Mouse (Mus musculus) heart, postnatal 14 days (tissue): Measurements from ENCODE around the gene Foxred1. TPM values are rescaled to one million over a fixed set of nuclear protein-coding genes. Genes with fewer than 3 reads are reported as not detected.

ENCODE experiments used
- DNase-seq, 2 experiments: peaks; one replicate each; pipeline ENCODE4 v3.0.0; 2021 to 2022
- intact Hi-C: fragments of 180-260 bp; cut with DNase I; formaldehyde crosslinking; loops from one replicate; pipeline ENCODE4 v1.15.1; 2025
- total RNA-seq, 2 experiments: library from RNA; stranded (reverse); gene quantifications; 2 replicates each; pipeline ENCODE4 v1.2.3; 2021

Foxred1 gene
- total RNA-seq, 2 experiments from 2014 or later = 94.8 to 97.1 TPM

DNA sequence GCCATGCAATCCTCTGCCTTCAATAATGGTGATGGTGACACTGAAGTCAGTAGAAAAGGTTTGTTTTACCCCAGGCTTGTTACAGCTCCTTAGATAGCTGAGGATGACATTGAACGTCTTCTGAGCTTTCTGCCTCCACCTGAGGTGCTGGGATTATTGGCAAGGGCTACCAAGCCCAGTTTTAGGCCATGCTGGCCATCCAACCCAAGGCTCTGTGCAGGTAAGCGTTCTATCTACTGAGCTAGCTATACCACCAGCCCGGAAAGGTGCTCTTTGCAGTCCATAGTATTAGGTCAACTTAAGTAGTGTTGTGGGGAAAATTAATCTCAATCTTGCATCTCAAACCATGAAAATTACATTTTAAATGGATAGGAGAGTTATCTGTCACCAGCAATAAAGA lies 13.2 kb downstream of the Foxred1 start:
- intact Hi-C loops = no loop called here

DNA sequence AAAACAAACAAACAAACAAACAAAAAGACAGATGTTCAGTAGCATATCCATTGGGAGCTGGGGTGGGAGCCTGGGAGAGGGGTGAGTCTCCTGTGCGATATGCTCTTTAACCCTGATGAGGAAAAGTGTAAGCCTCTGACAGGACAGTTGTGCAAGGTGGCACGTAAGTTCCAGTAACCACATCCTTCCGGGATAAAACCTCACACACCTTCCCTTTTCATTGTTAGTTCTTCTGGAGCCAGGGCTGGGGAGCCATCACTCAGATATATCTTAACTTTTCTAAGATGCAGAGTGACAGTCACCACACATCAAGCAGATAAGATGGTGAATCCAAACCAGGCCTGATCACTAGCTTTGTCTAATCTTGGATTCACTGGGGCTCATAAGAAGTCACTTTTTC lies 16.8 kb downstream of the Foxred1 start:
- DNase-seq = no peak
- intact Hi-C loops = no loop called here

More for the DNA sequence above, 13.2 kb downstream of the Foxred1 start:
- DNase-seq = no peak

DNA sequence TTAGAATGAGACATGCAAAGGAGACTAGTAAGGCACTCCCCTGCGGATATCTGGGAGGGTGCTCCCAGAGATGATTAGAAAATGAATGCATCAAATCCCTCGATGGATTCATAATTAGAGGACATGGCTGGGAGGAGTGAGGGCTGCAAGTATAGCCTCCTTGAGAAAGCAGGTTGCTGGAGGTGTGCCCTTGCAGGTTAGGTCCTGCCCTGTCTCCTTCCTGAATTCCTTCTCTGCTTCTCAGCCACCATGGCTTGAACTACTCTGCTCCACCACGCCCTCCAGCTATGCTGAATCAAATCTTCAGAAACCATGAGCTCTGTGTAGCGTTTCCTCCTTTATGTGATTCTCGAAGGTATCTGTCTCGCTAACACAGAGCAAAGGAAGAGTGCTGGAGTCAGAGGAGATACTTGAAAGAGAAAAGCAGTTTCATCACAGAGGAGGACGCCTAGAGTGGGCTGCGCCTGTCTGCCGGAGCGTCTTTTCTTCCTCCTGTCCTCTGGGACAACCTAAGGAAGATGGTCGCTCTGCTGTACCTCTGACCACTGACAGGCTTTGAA lies 17.8 kb downstream of the Foxred1 start:
- intact Hi-C loops = no loop called here
- DNase-seq = no peak

DNA sequence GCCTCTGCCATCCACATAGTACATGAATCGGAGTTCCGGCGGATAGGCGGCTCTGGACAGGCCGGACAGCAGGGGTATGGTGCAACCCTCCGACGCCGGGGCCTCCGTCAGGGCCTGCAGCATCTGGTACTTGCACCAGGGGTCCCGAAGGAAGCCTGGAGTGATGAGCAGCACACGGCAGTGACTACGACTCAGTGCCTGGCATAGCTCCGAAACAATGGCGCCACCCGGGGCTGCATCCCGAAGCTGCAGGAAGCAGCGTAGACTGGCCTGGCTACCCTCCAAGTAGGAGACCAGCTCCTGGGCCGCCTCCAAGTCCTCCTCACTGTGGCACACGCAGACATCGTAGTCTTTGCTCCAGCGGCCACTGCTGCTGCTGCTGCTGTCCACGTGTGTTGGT lies 22.2 kb downstream of the Foxred1 start:
- intact Hi-C loops = no loop called here
- DNase-seq = peak; percentile 18 to 59

DNA sequence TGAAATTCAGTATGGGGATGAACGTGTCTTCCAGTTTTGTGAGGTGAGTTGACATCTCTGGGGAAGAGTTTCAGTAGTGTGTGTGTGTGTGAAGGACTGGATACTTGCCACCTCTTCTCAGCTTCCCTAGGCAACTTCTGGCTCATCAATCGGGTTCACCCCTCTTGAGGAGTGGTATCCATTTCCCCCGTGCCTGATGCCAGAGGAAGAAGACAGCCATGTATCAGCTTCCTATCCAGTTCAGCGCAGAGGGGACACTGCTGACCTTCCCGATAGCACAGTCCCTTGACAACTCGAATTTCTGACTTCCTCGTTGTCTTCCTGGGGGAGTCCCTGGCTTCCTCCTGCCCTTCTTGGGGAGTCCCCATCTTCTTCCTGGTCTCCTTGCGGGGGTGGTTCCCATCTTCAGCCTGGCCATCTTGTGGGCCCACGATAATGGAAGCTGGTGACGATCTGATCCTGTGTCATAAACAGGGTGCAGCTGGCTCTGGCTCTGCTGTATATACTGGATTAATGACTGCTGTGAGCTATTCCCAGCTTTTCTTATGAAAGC lies 23.4 kb downstream of the Foxred1 start:
- intact Hi-C loops = no loop called here
- no peak for DNase-seq

DNA sequence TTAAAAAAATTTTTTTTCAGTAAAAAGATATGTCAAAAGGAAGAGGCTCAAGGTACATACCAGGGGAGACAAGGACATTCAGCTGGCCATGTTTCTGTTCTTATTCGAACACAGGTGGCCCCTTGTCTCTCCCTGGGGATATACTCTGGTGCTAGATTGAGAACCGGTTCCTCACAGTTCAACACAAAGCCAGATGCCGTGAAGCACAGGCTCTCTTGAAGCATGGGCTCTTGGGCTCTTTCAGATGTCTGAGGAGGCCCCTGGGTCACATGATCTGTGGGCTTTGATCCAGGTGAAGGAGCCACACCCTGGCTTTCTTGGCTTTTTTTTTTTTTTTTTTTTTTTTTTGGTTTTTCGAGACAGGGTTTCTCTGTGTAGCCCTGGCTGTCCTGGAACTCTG lies 24.4 kb downstream of the Foxred1 start:
- no peak for DNase-seq
- intact Hi-C loops = no loop called here

DNA sequence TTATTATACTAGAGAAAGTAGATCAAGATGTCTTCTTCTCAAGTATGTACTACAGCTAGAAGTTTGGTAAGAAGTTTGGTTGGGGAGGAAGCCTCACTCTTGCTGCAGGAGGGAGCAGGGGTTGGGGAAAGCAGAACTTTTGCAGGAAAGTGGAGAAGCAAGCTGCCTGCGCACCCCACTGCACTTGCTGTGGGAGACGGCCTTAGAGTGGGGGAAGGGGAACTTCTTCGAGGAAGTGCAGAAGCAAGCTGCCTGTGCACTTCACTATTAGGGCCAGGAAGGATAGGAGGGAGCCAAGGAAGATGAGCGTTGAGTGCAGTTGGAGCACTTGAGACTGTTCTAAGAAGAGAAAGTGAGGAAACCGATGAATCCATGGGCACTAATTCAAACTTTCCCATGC lies 27.5 kb downstream of the Foxred1 start:
- intact Hi-C loops = no loop called here
- no peak for DNase-seq

DNA sequence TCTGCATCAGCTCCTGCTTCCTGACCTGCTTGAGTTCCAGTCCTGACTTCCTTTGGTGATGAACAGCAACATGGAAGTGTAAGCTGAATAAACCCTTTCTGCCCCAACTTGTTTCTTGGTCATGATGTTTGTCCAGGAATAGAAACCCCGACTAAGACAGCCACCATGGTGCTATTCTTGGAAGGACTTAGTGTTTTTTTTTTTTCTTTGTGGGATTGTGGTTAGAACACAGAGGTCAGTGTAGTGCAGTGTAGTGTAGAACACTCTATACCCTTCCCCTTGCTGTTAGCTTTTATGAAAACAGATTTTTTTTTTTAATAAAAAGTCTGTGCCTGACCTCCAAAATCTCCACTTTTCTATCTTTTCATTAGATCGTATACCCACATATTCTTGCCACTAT lies 28.0 kb downstream of the Foxred1 start:
- DNase-seq = no peak
- intact Hi-C loops = no loop called here

DNA sequence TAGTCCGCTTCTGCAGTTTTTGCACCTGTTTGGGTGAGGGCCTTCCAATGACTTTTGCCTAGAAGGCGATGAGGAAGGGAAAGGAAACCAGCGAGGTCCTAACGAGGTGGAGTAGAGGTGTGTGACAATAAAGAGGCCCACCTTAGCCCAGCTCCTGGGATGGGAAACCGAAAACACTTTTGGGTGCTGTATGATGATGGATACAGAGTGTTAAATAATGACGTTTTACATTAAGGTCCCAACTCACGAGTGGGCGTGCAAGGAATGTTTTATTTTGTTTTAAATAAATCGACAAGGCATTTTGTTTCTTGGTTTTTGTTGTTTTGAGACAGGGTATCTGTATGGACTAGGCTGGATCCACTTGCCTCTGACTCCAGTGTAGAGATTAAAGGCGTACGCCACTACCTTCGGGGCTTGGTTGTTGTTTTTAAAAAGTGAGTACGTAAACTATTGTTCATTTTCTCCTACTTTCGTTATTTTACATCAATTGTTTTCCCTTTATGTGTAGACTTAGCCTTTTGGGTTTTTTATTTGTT lies 34.7 kb downstream of the Foxred1 start:
- intact Hi-C loops = loop anchor here (1.0 kb wide), 1 partner anchor 34 kb away; no protein-coding TSS in a partner anchor

DNA sequence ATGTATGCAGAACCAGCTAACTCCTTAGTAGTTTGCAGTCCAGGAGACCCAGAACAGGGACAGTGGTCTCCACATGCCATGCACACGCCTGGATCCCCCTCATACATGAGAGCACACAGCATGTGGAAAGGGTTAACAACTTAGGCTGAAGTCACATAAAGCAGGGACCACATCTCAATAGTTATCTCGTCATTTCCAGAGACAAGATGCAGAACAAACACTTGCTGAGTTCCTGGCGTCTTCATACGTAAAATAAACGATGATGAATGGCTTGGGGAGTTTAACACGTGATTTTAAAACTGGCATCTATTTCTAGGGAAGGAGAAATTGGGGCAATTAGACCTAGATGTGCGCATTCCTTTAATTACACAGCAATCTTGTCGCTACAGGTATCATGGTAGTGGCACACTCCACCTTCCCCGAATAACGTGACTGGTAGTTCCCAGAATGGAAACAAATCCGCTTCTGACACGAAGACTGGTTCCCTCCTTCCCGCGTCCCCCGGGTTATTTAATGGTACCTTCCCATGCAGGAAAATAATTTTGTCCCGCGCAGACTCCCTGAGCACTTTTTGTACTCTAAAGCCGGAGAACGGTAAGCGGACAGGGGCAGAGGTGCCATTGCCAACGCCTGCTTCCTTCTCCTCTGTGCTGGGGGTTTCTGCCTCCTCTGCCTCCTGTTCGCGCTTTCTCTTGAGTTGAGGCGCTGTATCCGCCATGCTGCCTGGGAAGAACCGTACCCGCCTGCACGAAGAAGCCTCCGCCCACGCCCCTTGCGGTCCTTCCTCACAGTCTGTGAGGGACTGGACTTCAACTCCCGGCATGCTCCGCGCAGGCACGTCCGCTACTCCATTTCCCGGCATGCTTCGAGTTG lies 35.4 kb downstream of the Foxred1 start, which contains the start of gene Dcps:
Dcps (minus strand) TSS at position 811 of the 873 bp plus-strand sequence.
- peak; percentile 89 to 93 for DNase-seq
- intact Hi-C loops = loop anchor here (1.0 kb wide), 1 partner anchor 35 kb away; no protein-coding TSS in a partner anchor

More for the DNA sequence above, 34.7 kb downstream of the Foxred1 start:
- no peak for DNase-seq

DNA sequence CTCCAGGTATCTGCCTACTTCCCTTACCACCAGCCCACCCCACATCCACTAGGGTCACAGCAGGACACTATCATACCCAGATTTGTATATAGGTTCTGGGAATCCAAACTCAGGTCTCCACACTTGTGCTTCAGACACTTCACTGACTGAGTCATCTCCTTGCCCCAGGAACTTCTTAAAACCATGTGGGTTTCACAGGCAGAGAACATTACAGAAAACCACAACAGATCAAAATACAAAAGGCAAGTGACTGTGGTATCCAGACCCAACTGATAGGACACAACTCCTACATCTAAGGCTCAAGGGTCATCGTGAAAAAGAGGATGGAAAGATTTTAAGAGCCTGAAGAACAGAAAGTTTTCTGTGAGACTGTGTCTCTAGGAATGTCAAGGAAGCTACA lies 37.5 kb downstream of the Foxred1 start:
- intact Hi-C loops = no loop called here
- no peak for DNase-seq

DNA sequence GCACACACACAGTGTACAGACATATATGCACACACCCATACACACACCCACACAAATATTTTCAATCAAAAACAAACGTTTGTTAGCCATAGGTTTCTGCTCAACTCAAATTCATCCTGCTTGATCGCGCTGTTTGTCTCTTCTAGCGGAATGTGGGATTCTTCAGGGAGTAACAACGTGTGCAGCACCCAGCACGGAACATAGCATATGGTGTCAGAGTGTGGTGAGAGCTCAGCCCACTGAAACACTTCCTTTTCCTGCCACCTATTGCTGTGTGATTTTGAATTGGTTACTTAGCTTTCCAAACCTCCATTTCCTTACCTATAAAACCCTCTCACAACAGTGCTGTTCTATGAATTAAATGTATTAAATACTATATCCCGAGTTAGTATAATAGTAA lies 40.8 kb downstream of the Foxred1 start:
- DNase-seq = no peak
- intact Hi-C loops = no loop called here

DNA sequence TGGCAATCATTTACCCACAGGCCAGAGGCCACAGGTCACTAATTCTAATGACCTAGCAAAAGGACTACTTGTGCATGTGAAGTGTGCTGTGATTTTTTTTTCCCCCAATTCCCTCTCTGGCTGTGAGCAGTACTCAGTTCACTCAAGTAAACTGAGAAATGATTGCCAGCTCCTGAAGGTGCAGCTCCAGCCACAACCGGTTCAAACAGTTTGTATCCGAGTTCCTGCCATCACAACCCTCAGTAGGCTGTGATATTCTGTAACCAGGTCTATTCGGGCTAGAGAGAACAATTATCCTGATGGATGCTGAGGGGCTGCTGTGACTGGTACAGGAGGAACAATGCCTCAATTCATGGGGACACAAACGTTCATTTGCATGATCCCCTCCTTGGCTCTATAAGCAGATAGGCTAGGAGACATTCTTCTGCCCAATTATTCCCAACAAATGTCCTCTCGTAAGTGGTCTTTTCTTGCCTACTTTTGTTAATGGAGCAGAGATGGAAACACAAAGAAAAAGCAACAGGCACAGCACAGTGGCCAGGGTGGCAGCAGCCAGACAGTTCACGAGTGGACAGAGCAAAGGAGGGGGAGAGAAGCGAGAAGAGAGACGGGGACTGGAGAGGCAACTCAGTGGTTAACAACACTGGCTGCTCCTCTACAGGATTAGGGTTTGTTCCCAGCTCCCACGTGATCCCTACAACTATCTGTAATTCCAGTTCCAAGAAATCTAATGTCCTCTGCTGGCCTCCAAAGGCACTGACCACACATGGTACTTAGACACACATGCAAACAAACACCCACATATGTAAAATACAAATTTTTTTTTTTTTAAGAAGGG lies 43.8 kb downstream of the Foxred1 start:
- DNase-seq = no peak
- intact Hi-C loops = loop anchor here (1.0 to 10.0 kb wide), 3 partner anchors 136 to 312 kb away; no protein-coding TSS in a partner anchor

DNA sequence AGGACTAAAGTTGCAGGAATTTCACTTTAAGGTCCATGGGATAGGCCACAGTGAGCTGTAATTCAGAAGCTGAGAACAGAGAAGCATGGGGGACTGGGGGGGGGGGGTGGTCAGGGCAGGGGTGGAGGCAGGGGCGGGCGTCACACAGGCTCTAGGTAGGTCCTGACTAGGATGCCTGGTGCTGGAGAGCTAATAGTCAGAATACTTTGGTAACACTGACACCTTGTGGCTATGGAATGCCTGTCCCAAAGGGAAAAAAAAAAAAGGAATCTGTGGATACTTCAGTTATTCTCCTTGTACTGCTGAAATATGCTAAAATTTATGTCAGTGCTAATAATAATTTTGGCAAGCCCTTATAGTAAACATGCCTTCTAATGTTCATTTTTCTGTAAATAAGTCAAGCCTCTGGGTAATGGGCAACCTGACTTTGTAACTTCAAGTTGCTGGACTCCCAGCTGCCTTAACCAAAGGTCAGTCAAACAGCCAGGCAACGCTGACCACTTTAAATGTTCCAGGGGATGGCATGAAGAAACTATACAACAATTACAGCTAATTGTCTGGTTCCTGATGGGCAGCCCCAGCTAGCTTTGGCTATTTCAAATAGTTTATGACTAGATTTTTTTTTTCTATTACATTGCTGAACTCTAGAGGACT lies 44.6 kb downstream of the Foxred1 start:
- peak in 1 of 2 experiments; percentile 37 for DNase-seq
- intact Hi-C loops = loop anchor here (1.0 to 10.0 kb wide), 3 partner anchors 135 to 311 kb away; no protein-coding TSS in a partner anchor

DNA sequence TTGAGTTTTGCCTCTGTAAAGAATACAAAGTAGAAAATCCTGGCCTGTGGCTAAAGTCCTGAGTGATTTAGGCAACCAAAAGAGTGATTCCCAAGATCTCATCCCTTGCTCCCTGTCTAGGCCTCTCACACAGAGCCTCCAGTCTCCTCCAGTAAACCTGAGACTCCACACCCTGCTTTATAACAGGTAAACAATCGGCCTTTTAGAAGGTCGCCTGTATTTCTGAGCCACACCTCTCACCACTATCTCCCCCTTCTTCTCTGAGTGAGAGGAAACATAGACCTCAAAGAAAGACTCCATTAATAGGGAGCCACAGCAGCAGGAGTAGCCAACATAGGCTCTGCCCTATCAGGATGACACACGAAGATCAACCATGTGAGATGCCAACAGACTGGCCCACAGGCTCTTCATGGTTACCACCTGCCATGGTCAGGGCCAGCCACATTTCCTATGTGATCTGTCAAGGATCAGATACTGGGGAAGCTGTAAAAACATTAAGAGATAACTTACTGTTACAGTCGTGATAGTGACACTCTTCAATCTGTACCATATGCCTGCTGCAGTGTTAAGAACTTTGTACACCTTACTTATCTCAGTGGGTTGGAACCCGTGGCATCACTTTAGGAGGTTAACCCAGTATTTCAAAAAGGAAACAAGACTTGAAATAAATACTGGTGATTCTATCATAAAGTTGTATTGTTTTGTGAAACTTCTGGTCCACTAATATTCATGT lies 46.5 kb downstream of the Foxred1 start:
- intact Hi-C loops = loop anchor here (2.0 to 10.0 kb wide), 2 partner anchors 310 to 666 kb away; no protein-coding TSS in a partner anchor

DNA sequence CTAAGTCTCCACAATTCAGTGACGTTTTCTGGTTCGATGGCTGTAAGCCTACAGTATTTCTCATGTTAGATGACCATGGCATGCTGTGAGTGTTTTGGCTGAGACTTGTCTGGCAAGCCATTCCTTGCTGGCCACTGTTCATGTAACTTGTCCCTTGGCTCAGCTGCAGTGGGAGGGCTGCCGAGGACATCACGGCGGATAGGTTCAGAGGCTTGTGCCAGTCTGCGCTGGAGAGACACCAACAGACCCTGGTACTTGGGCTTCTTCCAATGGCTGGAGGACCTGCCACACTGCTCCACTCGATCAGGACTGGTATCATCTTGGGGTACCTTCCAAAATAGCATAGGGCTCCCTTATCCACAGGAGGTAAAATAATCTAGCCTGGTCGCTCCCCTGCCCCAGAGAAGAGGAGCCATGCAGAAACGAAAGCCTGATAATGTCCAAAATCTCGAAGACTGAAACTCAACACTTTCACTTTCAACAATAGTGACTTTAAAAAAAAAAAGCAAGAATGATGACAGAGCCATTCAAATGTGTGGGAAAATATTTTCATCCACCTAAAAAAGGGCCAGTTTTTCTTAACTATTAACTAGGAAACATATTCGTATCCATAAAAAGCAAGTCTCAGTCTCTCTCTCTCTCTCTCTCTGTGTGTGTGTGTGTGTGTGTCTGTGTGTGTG lies 47.7 kb downstream of the Foxred1 start:
- intact Hi-C loops = loop anchor here (2.0 to 10.0 kb wide), 2 partner anchors 46 to 308 kb away; no protein-coding TSS in a partner anchor
- DNase-seq = peak; percentile 77 to 82

More for the DNA sequence above, 46.5 kb downstream of the Foxred1 start:
- DNase-seq = no peak

DNA sequence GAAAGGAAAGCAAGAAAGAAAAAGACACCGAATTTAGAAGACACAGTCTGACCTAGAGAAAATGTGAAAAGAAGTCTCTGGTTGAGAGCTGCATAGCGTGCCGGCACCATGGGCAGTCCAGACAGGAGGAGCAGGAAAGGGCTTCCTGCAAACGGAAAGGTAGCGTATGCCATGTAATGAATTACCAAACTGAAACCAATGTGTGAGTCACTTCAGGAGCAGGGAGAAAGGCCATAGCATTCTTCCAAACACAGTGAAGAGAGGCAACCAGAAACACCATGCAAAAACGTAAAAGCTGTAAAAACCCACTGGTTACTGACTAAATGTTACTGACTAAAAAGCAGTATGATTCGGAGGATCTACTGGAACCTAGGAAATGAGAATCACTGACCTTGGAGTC lies 49.1 kb downstream of the Foxred1 start:
- intact Hi-C loops = loop anchor here (2.0 to 10.0 kb wide), 2 partner anchors 45 to 307 kb away; no protein-coding TSS in a partner anchor
- no peak for DNase-seq

DNA sequence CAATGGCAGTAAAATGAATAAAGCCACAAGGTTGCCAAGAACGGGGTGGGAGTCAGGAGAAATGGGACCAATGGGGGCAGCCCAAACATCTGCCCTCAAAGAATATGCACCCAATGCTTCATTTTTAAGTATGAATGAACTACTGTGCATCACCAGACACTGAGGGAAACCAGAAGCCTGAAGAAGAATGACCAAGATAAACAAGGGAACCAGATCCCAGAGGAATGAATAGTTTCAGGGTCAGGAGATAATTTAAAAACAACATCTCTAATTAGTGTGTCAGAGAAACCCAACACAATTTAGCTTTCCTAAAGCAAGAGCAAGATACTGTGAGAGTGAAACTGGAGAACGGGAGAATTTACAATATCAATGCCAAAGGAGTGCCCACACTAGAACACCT lies 50.2 kb downstream of the Foxred1 start:
- intact Hi-C loops = loop anchor here (10.0 kb wide), 1 partner anchor 306 kb away; no protein-coding TSS in a partner anchor

More for the DNA sequence above, 50.2 kb downstream of the Foxred1 start:
- no peak for DNase-seq
